In genomic region chr2:11542640-11543039, GRCm38 (mm10) we compare ENCODE assay signal across 8 mouse cellular contexts. TPM values are rescaled to one million over a fixed set of nuclear protein-coding genes. Genes with fewer than 3 reads are reported as not detected.
DNase-seq lines count a peak whose midpoint lies in the region; ATAC-seq and TF ChIP-seq lines count a peak whose summit lies in the region.

No protein-coding gene starts in this region.

- H3K36me3 ChIP-seq in heart, embryonic 11.5 days (ENCODE audit: control insufficient read depth, insufficient read depth, low read length), result no peaks in the 10 kb centered on the region
- H3K36me3 ChIP-seq in intestine, embryonic 14.5 days (ENCODE audit: control insufficient read depth, insufficient read depth, low read length), result no peaks in the 10 kb centered on the region
- H3K36me3 ChIP-seq in midbrain, embryonic 15.5 days (replicated peaks), result no peaks in the 10 kb centered on the region
- H3K36me3 ChIP-seq in spleen, adult 2 months (ENCODE audit: control insufficient read depth, insufficient read depth, low read length), result no peaks in the 10 kb centered on the region

- no peak; the same call in 1 of the 2 replicates for ATAC-seq in heart, embryonic 11.5 days (replicated peaks; ENCODE audit: insufficient number of reproducible peaks, low FRiP score, low TSS enrichment)
- no peak for ATAC-seq in intestine, embryonic 14.5 days (replicated peaks; ENCODE audit: low FRiP score, low TSS enrichment, low read depth)
- ATAC-seq in midbrain, embryonic 15.5 days (replicated peaks), result peak; percentile 70; the same call in 1 of the 2 replicates

- intact Hi-C loops in left cerebral cortex, postnatal 25 days (cut with DNase I), result loop anchor here (1.0 to 5.0 kb wide), 3 partner anchors 40 to 211 kb away; no protein-coding TSS in a partner anchor

- H3K9ac ChIP-seq in heart, embryonic 11.5 days (ENCODE audit: low read depth, low read length), result no peak overlapping the region
- no peak overlapping the region for H3K9ac ChIP-seq in intestine, embryonic 14.5 days (ENCODE audit: low read length)
- H3K9ac ChIP-seq in midbrain, embryonic 15.5 days, result no peak overlapping the region

- DNase-seq in heart, adult 18-20 months, result peak; percentile 80 to 93
- peak; percentile 92 to 95 for DNase-seq in cerebellum, postnatal 10 days
- peak; percentile 46 to 59 for DNase-seq in frontal cortex, postnatal 25 days (ENCODE audit: low spot score in 2 of 2)
- DNase-seq in intestine, embryonic 14.5 days (ENCODE audit: low spot score), result peak; percentile 67
- peak; percentile 72 to 80 for DNase-seq in left cerebral cortex, postnatal 25 days (ENCODE audit: low spot score in 2 of 2)
- peak in 1 of 2 experiments; percentile 78 for DNase-seq in spleen, adult 2 months (ENCODE audit: low read depth in 1 of 2, low spot score in 2 of 2)

- peaks cover 8% of the 10 kb centered on the region; the same call in 1 of the 2 replicates for H3K4me1 ChIP-seq in heart, embryonic 11.5 days (ENCODE audit: control insufficient read depth, insufficient read depth, low read length)
- H3K4me1 ChIP-seq in intestine, embryonic 14.5 days (replicated peaks; ENCODE audit: control insufficient read depth, insufficient read depth, low read length), result no peaks in the 10 kb centered on the region
- no peaks in the 10 kb centered on the region for H3K4me1 ChIP-seq in midbrain, embryonic 15.5 days
- H3K4me1 ChIP-seq in spleen, adult 2 months (ENCODE audit: control insufficient read depth, insufficient read depth, insufficient read length), result peaks cover 12% of the 10 kb centered on the region; the same call in 1 of the 2 replicates

- no peaks in the 10 kb centered on the region for H3K9me3 ChIP-seq in heart, embryonic 11.5 days (replicated peaks; ENCODE audit: control insufficient read depth, low read length)
- no peaks in the 10 kb centered on the region for H3K9me3 ChIP-seq in intestine, embryonic 14.5 days (ENCODE audit: control insufficient read depth, low read length)
- no peaks in the 10 kb centered on the region for H3K9me3 ChIP-seq in midbrain, embryonic 15.5 days

- no peak overlapping the region for H3K27ac ChIP-seq in heart, embryonic 11.5 days (ENCODE audit: low read depth, low read length)
- no peak overlapping the region for H3K27ac ChIP-seq in intestine, embryonic 14.5 days (ENCODE audit: low read depth)
- H3K27ac ChIP-seq in midbrain, embryonic 15.5 days, result no peak overlapping the region
- no peak overlapping the region for H3K27ac ChIP-seq in spleen, adult 2 months (ENCODE audit: insufficient read depth, low read length)

- no peaks in the 10 kb centered on the region for H3K27me3 ChIP-seq in heart, embryonic 11.5 days (ENCODE audit: control insufficient read depth, insufficient read depth, low read length)
- H3K27me3 ChIP-seq in intestine, embryonic 14.5 days (replicated peaks; ENCODE audit: control insufficient read depth, insufficient read depth, low read length), result no peaks in the 10 kb centered on the region
- no peaks in the 10 kb centered on the region for H3K27me3 ChIP-seq in midbrain, embryonic 15.5 days (replicated peaks)
- H3K27me3 ChIP-seq in spleen, adult 2 months (ENCODE audit: control insufficient read depth, insufficient read depth, low read length), result no peaks in the 10 kb centered on the region

- H3K4me2 ChIP-seq in heart, embryonic 11.5 days, result no peak overlapping the region
- no peak overlapping the region for H3K4me2 ChIP-seq in intestine, embryonic 14.5 days (ENCODE audit: low read length)
- no peak overlapping the region for H3K4me2 ChIP-seq in midbrain, embryonic 15.5 days

- H3K4me3 ChIP-seq in heart, embryonic 11.5 days (ENCODE audit: low read depth, low read length), result no peak overlapping the region
- H3K4me3 ChIP-seq in intestine, embryonic 14.5 days (ENCODE audit: low read depth, low read length), result no peak overlapping the region
- no peak overlapping the region for H3K4me3 ChIP-seq in midbrain, embryonic 15.5 days
- H3K4me3 ChIP-seq in spleen, adult 2 months (ENCODE audit: extremely low read depth, insufficient read depth, insufficient read length), result no peak overlapping the region

- 74% methylated on average over 1 of the region's 1 CpGs for WGBS in heart, embryonic 11.5 days (ENCODE audit: insufficient replicate concordance)
- 91% methylated on average over 1 of the region's 1 CpGs for WGBS in intestine, embryonic 14.5 days
- WGBS in midbrain, embryonic 15.5 days, result 87% methylated on average over 1 of the region's 1 CpGs
- WGBS in spleen, adult 2 months, result 83% methylated on average over 1 of the region's 1 CpGs

- TF ChIP-seq POLR2A in spleen, adult 2 months (IDR thresholded peaks at IDR 0.05; ENCODE audit: low read depth, low read length), result no peak

- TF ChIP-seq CTCF in spleen, adult 2 months (IDR thresholded peaks at IDR 0.05; ENCODE audit: extremely low read depth, insufficient read depth, insufficient read length, insufficient replicate concordance), result peak; percentile 52; the same call in 1 of the 2 replicates

RNA-seq across cellular contexts. Expression of gene Pfkfb3, which starts 11.2 kb away (rescaled TPM):
- total RNA-seq in heart, adult 18-20 months (2021), result 10 to 100 TPM; 11.3 to 23.2 TPM
- polyA plus RNA-seq in heart, embryonic 11.5 days (2014; fragmentation: Nextera tagmentation; extraction: Ambion mirVana), result 13.8 and 17.0 TPM in 2 replicates
- 14.8 and 18.9 TPM in 2 replicates for polyA plus RNA-seq in intestine, embryonic 14.5 days (2014; fragmentation: Nextera tagmentation; extraction: Ambion mirVana)
- total RNA-seq in left cerebral cortex, postnatal 25 days (2021), result 10 to 100 TPM; 27.5 to 30.0 TPM
- 35.3 and 35.7 TPM in 2 replicates for polyA plus RNA-seq in midbrain, embryonic 15.5 days (2015; fragmentation: Nextera tagmentation; extraction: Ambion mirVana)
- polyA plus RNA-seq in spleen, adult 2 months (2012; rRNA removed), result 20.6 and 22.0 TPM in 2 replicates
